Mouse (Mus musculus) liver (tissue): Measurements from ENCODE around the gene Ptges2.

Experiments
- DNase-seq: peaks from one replicate; pipeline ENCODE4 v3.0.0-alpha.2; 2020; ENCODE audit warnings: mixed read lengths

Gene Ptges2

GRCm38 (mm10) chr2:32447264-32447936, 51.7 kb downstream of the Ptges2 start:
- peak; percentile 24 for DNase-seq

GRCm38 (mm10) chr2:32448480-32448879, 52.8 kb downstream of the Ptges2 start:
- DNase-seq = no peak

GRCm38 (mm10) chr2:32449761-32450754, 54.4 kb downstream of the Ptges2 start, which contains the start of gene Naif1:
Gene Naif1 (plus strand): TSS chr2:32450457.
- no peak for DNase-seq

GRCm38 (mm10) chr2:32450881-32451844, 55.5 kb downstream of the Ptges2 start, which contains the start of gene Slc25a25:
Gene Slc25a25 (minus strand): TSS chr2:32451445.
- peak; percentile 99 for DNase-seq

GRCm38 (mm10) chr2:32451870-32452372, 56.2 kb downstream of the Ptges2 start:
- DNase-seq = peak; percentile 99

- no peak for DNase-seq
Observed at GRCm38 (mm10) chr2:32452441-32452971, 56.8 kb downstream of the Ptges2 start.

GRCm38 (mm10) chr2:32453641-32454303, 58.1 kb downstream of the Ptges2 start:
- DNase-seq = no peak

- DNase-seq = no peak
Observed at GRCm38 (mm10) chr2:32454633-32455032, 58.9 kb downstream of the Ptges2 start.

GRCm38 (mm10) chr2:32455101-32455500, 59.4 kb downstream of the Ptges2 start:
- no peak for DNase-seq
